Mouse (Mus musculus) embryo, embryonic 9.5 days (tissue): ENCODE data around the gene Mapk10.

Experiments
- DNase-seq: peaks from one replicate; pipeline ENCODE4 v3.0.0-alpha.2; 2017; ENCODE audit errors: extremely low spot score

The Mapk10 gene

GRCm38 (mm10) chr5:103211101-103211848 is at the start of gene Mapk10:
TSS of gene Mapk10 (minus strand) at chr5:103211334.
- DNase-seq: peak; percentile 79

GRCm38 (mm10) chr5:103256144-103256543 is 45.0 kb upstream of the Mapk10 start:
- no peak for DNase-seq

GRCm38 (mm10) chr5:103242430-103242829 is 31.3 kb upstream of the Mapk10 start:
- DNase-seq: no peak

- DNase-seq: no peak
Measured at GRCm38 (mm10) chr5:103231822-103232221, 20.7 kb upstream of the Mapk10 start.

GRCm38 (mm10) chr5:103230334-103230733 is 19.2 kb upstream of the Mapk10 start:
- DNase-seq: no peak

GRCm38 (mm10) chr5:103229321-103229720 is 18.2 kb upstream of the Mapk10 start:
- DNase-seq: no peak

GRCm38 (mm10) chr5:103221997-103222396 is 10.9 kb upstream of the Mapk10 start:
- DNase-seq: no peak

- DNase-seq: no peak
Measured at GRCm38 (mm10) chr5:103210644-103211043, 490 bp downstream of the Mapk10 start.

- DNase-seq: no peak
Measured at GRCm38 (mm10) chr5:103210018-103210417, 1.1 kb downstream of the Mapk10 start.

GRCm38 (mm10) chr5:103209486-103209885 is 1.6 kb downstream of the Mapk10 start:
- DNase-seq: no peak

- DNase-seq: no peak
Measured at GRCm38 (mm10) chr5:103208869-103209268, 2.3 kb downstream of the Mapk10 start.

GRCm38 (mm10) chr5:103208021-103208511 is 3.1 kb downstream of the Mapk10 start:
- no peak for DNase-seq

GRCm38 (mm10) chr5:103197796-103198325 is 13.3 kb downstream of the Mapk10 start:
- no peak for DNase-seq

- DNase-seq: no peak
Measured at GRCm38 (mm10) chr5:103194549-103194948, 16.6 kb downstream of the Mapk10 start.

GRCm38 (mm10) chr5:103193700-103194099 is 17.4 kb downstream of the Mapk10 start:
- no peak for DNase-seq

GRCm38 (mm10) chr5:103191577-103191976 is 19.6 kb downstream of the Mapk10 start:
- no peak for DNase-seq

GRCm38 (mm10) chr5:103184256-103184655 is 26.9 kb downstream of the Mapk10 start:
- DNase-seq: no peak

- no peak for DNase-seq
Measured at GRCm38 (mm10) chr5:103181622-103182021, 29.5 kb downstream of the Mapk10 start.

GRCm38 (mm10) chr5:103177010-103177409 is 34.1 kb downstream of the Mapk10 start:
- DNase-seq: no peak

GRCm38 (mm10) chr5:103175989-103176388 is 35.1 kb downstream of the Mapk10 start:
- no peak for DNase-seq

GRCm38 (mm10) chr5:103174607-103175006 is 36.5 kb downstream of the Mapk10 start:
- DNase-seq: no peak

- no peak for DNase-seq
Measured at GRCm38 (mm10) chr5:103171207-103171606, 39.9 kb downstream of the Mapk10 start.

- no peak for DNase-seq
Measured at GRCm38 (mm10) chr5:103167371-103167770, 43.8 kb downstream of the Mapk10 start.
